In genomic region chr5:36887299-36887988, GRCm38 (mm10) we compare ENCODE assay signal across 15 mouse cellular contexts. TPM values are rescaled to one million over a fixed set of nuclear protein-coding genes. Genes with fewer than 3 reads are reported as not detected.
DNase-seq lines count a peak whose midpoint lies in the region; ATAC-seq and TF ChIP-seq lines count a peak whose summit lies in the region.
"Had no signal": no experiment of that assay in that cellular context is flagged by ENCODE, and none has a peak within 500 bp of the region (broad histone marks: within the 10 kb centered on the region; RNA-seq: fewer than 3 reads in every experiment).

No protein-coding gene starts in this region.

- 0 out of 2 replicates have a peak, but pooled peaks cover 2% of the 10 kb centered on the region for H3K4me1 ChIP-seq in kidney, postnatal 0 days (replicated peaks; ENCODE audit: insufficient read depth, low read length)
- peaks cover 24% of the 10 kb centered on the region for H3K4me1 ChIP-seq in hindbrain, embryonic 12.5 days
- H3K4me1 ChIP-seq: liver, embryonic 13.5 days had no signal

- peak; percentile 49; the same call in 1 of the 2 replicates for ATAC-seq in kidney, postnatal 0 days (replicated peaks; ENCODE audit: low FRiP score, low read depth)
- peak; percentile 57; the same call in 1 of the 2 replicates for ATAC-seq in hindbrain, embryonic 12.5 days (ENCODE audit: low FRiP score)
- ATAC-seq: intestine, embryonic 16.5 days had no signal

- no peak overlapping the region for H3K4me2 ChIP-seq in kidney, postnatal 0 days (ENCODE audit: low read length)
- H3K4me2 ChIP-seq in hindbrain, embryonic 12.5 days (replicated peaks), result no peak overlapping the region
- H3K4me2 ChIP-seq: liver, embryonic 13.5 days had no signal

- TF ChIP-seq CTCF in kidney, postnatal 0 days (IDR thresholded peaks at IDR 0.05; ENCODE audit: low read depth), result no peak

- no peaks in the 10 kb centered on the region for H3K9me3 ChIP-seq in kidney, postnatal 0 days (replicated peaks; ENCODE audit: low read length)
- H3K9me3 ChIP-seq in hindbrain, embryonic 12.5 days (replicated peaks), result no peaks in the 10 kb centered on the region
- H3K9me3 ChIP-seq: liver, embryonic 13.5 days had no signal

- no peak overlapping the region for H3K9ac ChIP-seq in kidney, postnatal 0 days (ENCODE audit: low read depth, low read length)
- no peak overlapping the region for H3K9ac ChIP-seq in hindbrain, embryonic 12.5 days
- H3K9ac ChIP-seq: liver, embryonic 13.5 days had no signal

- no peak overlapping the region for H3K27ac ChIP-seq in kidney, postnatal 0 days
- H3K27ac ChIP-seq in hindbrain, embryonic 12.5 days, result 0 out of 2 replicates have a peak overlapping the region, but pooled peaks have one; percentile 44
- H3K27ac ChIP-seq: gastrocnemius, adult 2 months; liver, embryonic 13.5 days had no signal

- H3K4me3 ChIP-seq in kidney, postnatal 0 days (replicated peaks; ENCODE audit: low read depth, low read length), result no peak overlapping the region
- no peak overlapping the region for H3K4me3 ChIP-seq in hindbrain, embryonic 12.5 days
- H3K4me3 ChIP-seq: gastrocnemius, adult 2 months; liver, embryonic 13.5 days had no signal

- DNase-seq in cerebellum, adult 9-10 months, result peak; percentile 72
- no peak for DNase-seq in cerebellum, adult 8-10 months
- peak; percentile 48 for DNase-seq in kidney, postnatal 0 days (ENCODE audit: low spot score)
- DNase-seq in kidney, adult 11 months, result no peak
- peak; percentile 84 for DNase-seq in A20 (ENCODE audit: low read depth, low spot score)
- DNase-seq in gastrocnemius, postnatal 4 days (ENCODE audit: low spot score in 2 of 2), result no peak
- no peak for DNase-seq in adrenal gland, postnatal 10 days
- DNase-seq: adrenal gland, adult 2 months; gastrocnemius, adult 2 months; liver, embryonic 13.5 days had no signal

- H3K27me3 ChIP-seq in kidney, postnatal 0 days (ENCODE audit: insufficient read depth, low read length), result no peaks in the 10 kb centered on the region
- peaks cover 3% of the 10 kb centered on the region; the same call in 1 of the 2 replicates for H3K27me3 ChIP-seq in hindbrain, embryonic 12.5 days
- H3K27me3 ChIP-seq: liver, embryonic 13.5 days had no signal

- 14% methylated on average over 9 of the region's 9 CpGs for WGBS in kidney, postnatal 0 days
- WGBS in hindbrain, embryonic 12.5 days, result 45% methylated on average over 9 of the region's 9 CpGs

- no peaks in the 10 kb centered on the region for H3K36me3 ChIP-seq in kidney, postnatal 0 days (ENCODE audit: insufficient read depth, low read length)
- H3K36me3 ChIP-seq in hindbrain, embryonic 12.5 days, result no peaks in the 10 kb centered on the region
- H3K36me3 ChIP-seq: liver, embryonic 13.5 days had no signal

RNA-seq across cellular contexts. Expression of gene Ppp2r2c, which starts 19.1 kb away (rescaled TPM):
- polyA plus RNA-seq in kidney, postnatal 0 days (2015; fragmentation: Nextera tagmentation; extraction: Ambion mirVana), result 0.04 and 0.11 TPM in 2 replicates
- 7.6 and 8.0 TPM in 2 replicates for polyA plus RNA-seq in hindbrain, embryonic 12.5 days (2016; fragmentation: Nextera tagmentation; extraction: Ambion mirVana)
- total RNA-seq in gastrocnemius, postnatal 4 days (2021), result 1 to 10 TPM; 1.2 to 1.8 TPM
- total RNA-seq in adrenal gland, postnatal 10 days (2021), result 10 to 100 TPM in 1 of 2 experiments, 1 to 10 TPM in 1; 7.0 to 10.2 TPM
- total RNA-seq: common myeloid progenitor, adult 5-6 weeks; megakaryocyte-erythroid progenitor cell, adult 5-6 weeks had no signal
- polyA plus RNA-seq: heart, embryonic 14.5 days had no signal

RNA-seq across cellular contexts. Expression of gene Man2b2, which starts 57.0 kb away (rescaled TPM):
- 16.5 and 17.6 TPM in 2 replicates for polyA plus RNA-seq in kidney, postnatal 0 days (2015; fragmentation: Nextera tagmentation; extraction: Ambion mirVana)
- polyA plus RNA-seq in hindbrain, embryonic 12.5 days (2016; fragmentation: Nextera tagmentation; extraction: Ambion mirVana), result 16.1 and 16.7 TPM in 2 replicates
- 10 to 100 TPM; 19.6 to 20.8 TPM for total RNA-seq in gastrocnemius, postnatal 4 days (2021)
- 10 to 100 TPM; 37.5 TPM for total RNA-seq in adrenal gland, postnatal 10 days (2021)

Comparison
In these comparisons a context has a peak if more than half of its experiments do, and no peak if none do; other contexts are left out.
1. DNase-seq: peak in cerebellum, adult 9-10 months (single experiment), kidney, postnatal 0 days (single experiment) and A20 (single experiment); none in cerebellum, adult 8-10 months (single experiment), kidney, adult 11 months (single experiment), gastrocnemius, postnatal 4 days (0 of 2) and adrenal gland, postnatal 10 days (single experiment).